Mouse (Mus musculus) adrenal gland, adult 18-20 months (tissue): ENCODE data around the gene Mogat2. TPM values are rescaled to one million over a fixed set of nuclear protein-coding genes. Genes with fewer than 3 reads are reported as not detected.
A peak's percentile ranks its signal among the peaks of the same experiment; 100 is the strongest.

Source experiments
- DNase-seq, 2 experiments: peaks; one replicate each; pipeline ENCODE4 v3.0.0; 2021 to 2022; ENCODE audit warnings: low spot score in 2 of 2
- total RNA-seq, 2 experiments: library from RNA; stranded (reverse); gene quantifications; 1 replicate in 1 of 2; 2 replicates in 1 of 2; pipeline ENCODE4 v1.2.3; 2021

Gene Mogat2
- total RNA-seq, 2 experiments from 2014 or later: 0.43 to 0.99 TPM

- DNase-seq: no peak
Observed at GRCm38 (mm10) chr7:99199451-99200175, 38.8 kb downstream of the Mogat2 start.

DNA sequence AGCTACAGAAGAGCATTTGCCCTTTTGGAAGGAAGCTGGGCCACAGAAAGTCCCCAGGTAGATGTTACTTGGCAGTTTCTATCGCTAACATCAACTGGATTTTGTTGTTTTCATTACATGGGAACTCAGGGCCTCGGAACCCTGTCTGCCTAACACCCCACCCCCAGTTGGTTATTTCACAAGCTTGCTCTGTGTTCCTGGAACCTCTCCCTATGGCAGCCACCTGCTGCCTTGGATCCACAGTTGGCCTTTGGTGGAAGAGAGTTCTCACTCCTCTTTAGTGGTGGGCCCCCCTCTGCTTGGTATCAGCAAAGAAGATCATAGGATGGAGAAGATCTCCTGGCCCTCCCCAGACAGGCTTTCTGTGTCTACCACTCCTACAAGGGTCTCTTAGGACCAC is 39.6 kb downstream of the Mogat2 start:
- DNase-seq: no peak

- no peak for DNase-seq
Observed at GRCm38 (mm10) chr7:99194511-99194910, 43.9 kb downstream of the Mogat2 start.

DNA sequence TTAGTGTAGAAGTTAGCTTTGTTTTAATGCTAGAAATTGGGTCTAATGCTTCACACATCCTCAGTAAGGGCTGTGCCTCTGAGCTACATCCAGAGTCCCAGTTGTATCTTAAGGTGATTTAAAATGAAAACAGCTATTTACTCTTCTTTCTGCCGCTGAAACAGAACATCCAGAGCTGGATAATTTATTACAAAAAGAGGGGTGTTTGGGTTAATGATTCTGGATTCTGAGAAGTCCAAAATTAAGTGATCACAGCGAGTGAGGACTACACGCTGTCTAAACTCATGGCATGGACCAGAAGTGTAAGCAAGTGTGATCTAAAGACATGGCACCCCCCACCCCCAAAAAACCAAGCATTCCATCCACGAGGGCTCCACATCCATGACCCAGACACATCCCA is 44.5 kb downstream of the Mogat2 start:
- no peak for DNase-seq

DNA sequence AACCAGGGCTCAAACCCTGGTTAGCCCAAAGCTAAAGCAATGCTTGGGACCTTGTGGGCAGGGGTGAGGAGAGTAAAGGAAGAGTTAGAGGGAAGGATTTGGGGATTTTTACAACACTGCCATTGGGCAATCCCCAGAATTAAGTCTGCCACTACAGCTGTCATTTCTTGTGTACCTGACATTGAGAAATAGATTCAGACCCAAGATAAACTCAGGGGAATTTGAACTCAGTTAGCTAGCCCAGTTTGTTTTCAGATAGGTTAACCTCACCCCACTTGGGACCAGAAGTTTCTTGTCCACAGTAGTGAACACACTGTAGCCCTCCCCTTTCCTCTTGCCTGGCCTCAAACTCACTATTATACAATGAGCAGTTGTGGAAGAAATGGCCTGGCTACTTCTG is 47.0 kb downstream of the Mogat2 start:
- no peak for DNase-seq

DNA sequence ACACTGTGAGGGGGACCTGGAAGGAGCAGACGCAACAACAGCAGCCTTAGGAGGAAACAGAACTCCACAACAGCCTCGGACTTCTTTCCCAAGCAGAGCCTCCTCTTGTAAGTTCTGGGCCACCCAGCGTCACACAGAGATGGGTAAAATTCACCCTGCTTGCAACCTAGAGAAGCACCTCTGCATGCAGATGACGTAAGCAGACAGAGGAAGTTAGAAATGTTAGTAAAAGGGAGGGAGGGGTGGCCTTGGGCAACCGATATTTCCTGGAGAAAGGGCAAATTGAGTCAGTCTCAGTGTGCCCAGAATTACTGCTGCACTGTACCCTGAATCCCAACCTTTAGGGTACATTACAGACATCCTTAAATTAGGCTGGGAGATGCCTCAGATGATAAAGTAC is 48.5 kb downstream of the Mogat2 start:
- DNase-seq: no peak

DNA sequence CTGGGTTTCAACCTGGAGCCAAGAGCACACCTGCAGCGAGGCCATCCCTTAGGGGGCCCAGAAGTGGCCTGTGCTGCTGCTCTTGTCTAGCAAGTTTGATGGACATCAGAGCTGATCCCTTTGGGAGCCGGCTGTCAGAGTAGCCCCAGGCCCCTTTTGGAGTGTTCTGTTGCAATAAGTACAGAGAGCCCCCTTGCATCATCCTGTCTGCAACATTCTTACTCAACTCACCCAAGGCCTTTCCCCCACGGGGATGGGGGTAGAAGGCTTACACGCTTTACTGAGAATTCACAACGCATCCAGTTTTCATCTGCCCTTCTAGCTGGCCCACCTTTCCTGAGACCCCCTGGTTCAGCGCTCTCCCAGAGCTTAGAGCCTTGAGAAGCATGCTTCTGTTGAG is 49.8 kb downstream of the Mogat2 start:
- no peak for DNase-seq

DNA sequence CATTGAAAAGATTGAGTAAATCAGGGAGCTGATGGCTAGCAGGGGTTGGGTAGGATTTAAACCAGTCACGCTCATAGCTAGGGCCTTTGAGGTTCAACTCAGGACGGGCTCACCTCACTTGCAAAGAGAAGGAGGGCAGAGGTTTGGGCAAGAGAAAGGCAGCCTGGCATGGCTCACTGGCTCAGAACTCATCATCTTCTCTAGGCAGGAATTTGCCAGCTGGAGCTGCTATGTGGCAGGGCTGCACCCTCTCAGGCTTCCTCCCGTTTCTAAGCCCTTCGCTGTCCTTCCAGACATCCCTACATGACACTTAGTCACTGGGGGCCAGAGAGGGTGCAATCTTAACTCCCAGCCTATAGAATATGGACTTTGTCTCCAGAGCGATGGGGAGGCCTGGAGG is 51.0 kb downstream of the Mogat2 start:
- no peak for DNase-seq

GRCm38 (mm10) chr7:99185405-99185804 is 53.0 kb downstream of the Mogat2 start:
- DNase-seq: no peak

GRCm38 (mm10) chr7:99183751-99184150 is 54.7 kb downstream of the Mogat2 start:
- DNase-seq: no peak

DNA sequence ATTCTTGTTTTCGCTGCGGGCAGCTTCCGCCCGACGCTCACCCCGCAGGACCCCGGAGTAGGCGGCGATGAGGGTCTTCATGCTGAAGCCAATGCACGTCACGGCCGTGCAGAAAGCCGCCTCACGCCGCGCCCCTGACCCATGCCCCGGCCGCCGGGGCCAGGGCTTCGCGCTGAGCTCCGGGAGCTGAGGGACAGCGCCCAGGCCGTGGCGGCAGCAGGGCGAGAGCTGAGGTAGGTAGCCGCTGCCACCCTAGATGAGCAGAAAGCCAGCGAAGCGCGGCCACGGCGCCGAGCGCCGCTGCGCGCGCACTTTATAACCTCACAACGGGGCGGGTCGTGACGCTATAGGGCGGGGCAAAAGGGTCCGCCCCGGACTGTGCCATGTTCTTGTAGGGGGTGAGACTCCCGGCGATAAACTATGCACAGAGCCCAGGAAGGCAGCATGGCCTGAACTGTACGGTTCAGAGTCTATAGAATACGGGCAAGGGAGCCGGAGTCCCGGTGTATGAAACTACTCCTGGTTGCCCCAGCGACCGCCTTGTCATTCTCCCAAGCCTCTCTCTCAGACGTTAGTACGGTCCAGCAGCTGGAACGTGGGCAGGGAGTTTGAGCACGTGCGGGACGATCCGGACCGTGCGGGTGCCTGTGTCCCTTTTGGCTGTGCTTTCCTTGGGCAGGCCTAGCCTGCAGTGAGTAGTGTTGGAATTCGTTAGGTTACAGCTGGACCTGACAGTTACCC is 55.8 kb downstream of the Mogat2 start, which contains the start of gene Dgat2:
Gene Dgat2, minus strand, starts transcription at position 288 of the 741 bp plus-strand sequence.
- peak; percentile 96 to 98 for DNase-seq

- no peak for DNase-seq
Observed at GRCm38 (mm10) chr7:99181619-99182431, 56.6 kb downstream of the Mogat2 start.

DNA sequence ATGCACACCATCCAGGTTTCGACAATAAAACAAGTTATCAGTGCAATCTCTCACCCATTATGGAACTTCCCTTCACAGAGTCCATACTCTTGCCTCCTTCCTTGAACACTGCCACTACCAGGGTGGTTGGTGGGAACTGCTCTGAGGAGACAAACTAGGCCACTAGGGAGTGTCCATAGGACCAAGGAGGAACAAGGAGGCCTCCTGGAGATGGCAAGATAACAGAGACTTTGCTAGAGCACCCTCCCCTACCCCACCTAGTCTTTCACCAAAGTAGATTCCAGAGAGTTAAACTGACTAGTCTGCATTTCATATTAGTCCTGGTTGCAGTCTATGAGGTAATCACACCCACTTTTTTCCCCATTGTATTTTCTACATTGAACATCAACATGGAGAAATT is 58.3 kb downstream of the Mogat2 start:
- no peak for DNase-seq

DNA sequence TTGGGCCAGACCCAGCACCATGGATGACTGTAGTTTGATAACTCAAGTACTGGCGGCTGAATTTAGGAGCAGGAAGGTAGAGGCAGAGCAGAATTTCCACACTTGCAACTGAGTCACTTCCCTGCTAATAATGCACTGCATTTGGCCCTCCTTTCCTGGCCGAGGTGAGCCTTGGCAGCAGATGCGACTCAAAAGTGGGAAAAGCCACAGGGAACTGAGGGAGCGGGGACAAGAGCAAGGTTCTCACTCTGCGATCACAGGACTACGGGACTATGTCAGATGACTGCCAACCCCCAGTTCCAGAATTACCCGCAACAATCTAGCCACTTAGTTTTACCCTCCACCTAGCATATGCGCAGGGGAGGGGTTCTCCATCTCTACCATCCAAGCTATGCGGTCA is 59.1 kb downstream of the Mogat2 start:
- no peak for DNase-seq

DNA sequence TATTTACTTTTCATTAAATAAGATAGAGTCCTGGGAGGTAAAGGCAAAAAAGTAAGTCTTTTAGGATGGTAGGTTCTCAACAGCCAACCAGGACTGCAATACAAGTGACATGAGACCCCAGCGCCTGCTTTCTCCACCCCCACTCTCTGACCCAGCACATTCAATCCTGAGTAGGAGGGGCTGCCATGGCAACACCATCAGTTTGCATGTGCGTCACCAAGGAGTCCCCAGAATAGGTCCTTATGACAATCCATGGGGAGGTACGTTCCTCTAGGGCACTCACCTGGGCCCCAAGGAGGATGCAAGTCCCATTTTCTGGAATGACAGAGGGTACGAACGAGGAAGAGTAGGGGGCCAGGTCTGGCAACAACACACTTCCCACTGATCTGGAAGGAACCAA is 61.0 kb downstream of the Mogat2 start:
- no peak for DNase-seq

DNA sequence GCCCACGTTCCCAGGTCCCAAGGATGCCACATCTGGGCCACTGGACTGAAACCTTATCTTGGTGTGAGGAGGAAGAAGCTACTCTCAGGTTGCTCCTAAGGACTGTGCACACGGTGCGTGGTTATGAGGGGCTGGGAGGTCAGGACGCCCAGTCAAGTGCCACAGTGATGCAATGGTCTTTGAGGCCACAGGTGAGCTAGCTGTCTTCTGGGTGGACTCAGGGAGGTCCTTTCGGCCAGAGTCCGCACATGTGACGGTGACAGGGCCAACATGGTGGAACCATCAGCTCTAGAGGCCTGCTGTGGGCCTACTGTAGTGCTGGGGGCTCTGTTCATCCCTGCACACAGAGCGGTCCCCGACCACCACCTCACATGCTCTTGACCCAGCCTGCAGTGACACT is 62.8 kb downstream of the Mogat2 start:
- DNase-seq: no peak

- no peak for DNase-seq
Observed at GRCm38 (mm10) chr7:99175118-99175517, 63.3 kb downstream of the Mogat2 start.

- DNase-seq: no peak
Observed at GRCm38 (mm10) chr7:99174006-99174405, 64.4 kb downstream of the Mogat2 start.

- no peak for DNase-seq
Observed at GRCm38 (mm10) chr7:99172898-99173297, 65.5 kb downstream of the Mogat2 start.

DNA sequence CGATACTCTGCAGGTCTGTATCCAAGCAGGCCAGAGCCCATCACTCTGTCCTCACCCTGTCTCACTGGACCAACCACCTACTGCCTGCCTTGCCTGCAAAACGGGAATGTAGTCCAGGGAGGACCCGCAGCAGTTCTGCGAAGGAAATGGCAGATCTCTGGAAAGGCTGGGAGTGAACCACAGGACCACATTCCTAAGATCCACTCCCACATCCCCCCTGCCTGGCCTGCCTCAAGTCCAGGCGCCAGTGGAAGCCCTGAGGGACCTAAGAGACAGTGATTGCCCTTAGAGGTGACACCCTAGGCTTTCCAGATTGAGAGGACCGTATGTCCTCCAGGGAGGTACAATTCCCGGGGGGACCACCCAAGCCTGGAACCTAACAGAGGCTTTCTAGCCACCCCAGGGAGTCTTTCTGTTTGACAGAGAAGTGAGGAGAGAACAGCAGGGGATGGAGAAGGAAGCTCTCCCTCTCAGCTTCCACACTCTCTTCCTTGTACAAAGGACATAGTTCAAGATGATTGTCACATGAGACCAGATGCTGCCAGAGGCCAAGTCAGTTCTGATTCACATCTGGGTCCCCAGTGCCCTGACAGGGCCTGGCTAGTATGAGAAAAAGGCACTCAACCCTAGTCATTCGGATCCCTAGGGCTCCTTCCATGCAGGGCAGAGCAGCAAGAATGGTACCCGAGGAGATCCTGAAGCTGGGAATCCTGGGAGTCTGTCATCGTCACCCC is 66.5 kb downstream of the Mogat2 start:
- no peak for DNase-seq

- no peak for DNase-seq
Observed at GRCm38 (mm10) chr7:99170519-99170918, 67.9 kb downstream of the Mogat2 start.
